11 mouse cellular contexts compared by ENCODE assay signal in the genomic region with DNA sequence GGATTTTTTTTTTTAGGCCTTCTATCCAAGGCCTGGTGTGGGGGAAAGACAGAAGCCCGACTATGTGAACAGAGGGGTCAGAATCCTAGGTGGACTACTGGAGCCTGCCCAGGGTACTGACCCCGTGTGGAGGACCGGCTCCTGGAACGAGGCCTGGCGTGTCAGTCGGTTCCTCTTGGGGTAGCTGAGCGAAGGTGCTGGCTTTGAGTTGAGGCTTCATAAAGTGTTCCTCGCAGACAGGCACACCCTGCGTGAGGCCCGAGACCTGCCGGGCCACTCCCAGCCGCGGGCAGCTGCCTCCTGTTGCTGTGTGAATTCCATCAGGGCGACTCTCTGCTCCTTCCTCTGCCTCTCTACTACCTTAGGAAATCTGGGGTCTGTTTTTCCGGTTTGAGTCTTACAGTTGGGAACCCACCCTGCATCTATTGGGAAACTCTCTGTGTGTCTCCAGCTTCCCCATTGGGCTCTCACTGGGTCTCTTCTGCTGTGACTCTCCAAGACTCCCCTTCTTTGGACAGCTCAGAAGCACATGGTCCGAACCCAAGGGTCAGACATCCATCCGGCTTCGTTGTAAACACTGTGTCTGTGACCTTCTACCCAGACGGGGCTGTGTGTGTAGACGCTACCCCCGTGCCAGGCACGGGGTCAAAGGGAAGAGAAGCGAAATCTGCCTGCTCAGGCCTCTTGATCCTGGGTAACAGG. TPM values are rescaled to one million over a fixed set of nuclear protein-coding genes. Genes with fewer than 3 reads are reported as not detected.
DNase-seq lines count a peak whose midpoint lies in the region; ATAC-seq and TF ChIP-seq lines count a peak whose summit lies in the region.
"Had no signal": no experiment of that assay in that cellular context is flagged by ENCODE, and none has a peak within 500 bp of the region (broad histone marks: within the 10 kb centered on the region; RNA-seq: fewer than 3 reads in every experiment).

No protein-coding gene starts in this region.

- no peak overlapping the region for H3K4me3 ChIP-seq in kidney, embryonic 14.5 days (ENCODE audit: low read length)
- no peak overlapping the region for H3K4me3 ChIP-seq in lung, embryonic 15.5 days
- H3K4me3 ChIP-seq in stomach, postnatal 0 days (ENCODE audit: low read depth, low read length), result no peak overlapping the region
- H3K4me3 ChIP-seq in hindbrain, embryonic 14.5 days (replicated peaks; ENCODE audit: low read length), result no peak overlapping the region

- ATAC-seq in kidney, embryonic 14.5 days (ENCODE audit: low FRiP score, low TSS enrichment), result no peak
- no peak for ATAC-seq in lung, embryonic 15.5 days (ENCODE audit: borderline replicate concordance, extremely low read depth, low FRiP score, low TSS enrichment)
- ATAC-seq in stomach, postnatal 0 days (ENCODE audit: low FRiP score, low TSS enrichment), result peak; percentile 56
- no peak for ATAC-seq in hindbrain, embryonic 14.5 days (ENCODE audit: low FRiP score)
- ATAC-seq: forebrain, embryonic 14.5 days had no signal

- TF ChIP-seq EP300 in stomach, postnatal 0 days (optimal IDR thresholded peaks at IDR 0.05), result no peak

- H3K36me3 ChIP-seq in kidney, embryonic 14.5 days (ENCODE audit: control insufficient read depth, insufficient read depth, low read length), result no peaks in the 10 kb centered on the region
- peaks cover 9% of the 10 kb centered on the region; the same call in 1 of the 2 replicates for H3K36me3 ChIP-seq in lung, embryonic 15.5 days
- 0 out of 2 replicates have a peak, but pooled peaks cover 4% of the 10 kb centered on the region for H3K36me3 ChIP-seq in stomach, postnatal 0 days (ENCODE audit: control insufficient read depth, insufficient read depth, low read length)
- no peaks in the 10 kb centered on the region for H3K36me3 ChIP-seq in hindbrain, embryonic 14.5 days (replicated peaks; ENCODE audit: control insufficient read depth, insufficient read depth)

- DNase-seq in urinary bladder, postnatal 14 days (ENCODE audit: low spot score), result peak; percentile 37
- DNase-seq in urinary bladder, postnatal 36 days (ENCODE audit: low spot score in 2 of 2), result no peak
- DNase-seq in stomach, postnatal 0 days (ENCODE audit: low spot score), result peak; percentile 70
- DNase-seq in adrenal gland, adult 2 months, result no peak
- no peak for DNase-seq in cerebellum, postnatal 14 days
- no peak for DNase-seq in hindbrain, embryonic 14.5 days (ENCODE audit: low spot score)
- DNase-seq: cerebellum, adult 2 months; thymus, postnatal 25 days had no signal

- 0 out of 2 replicates have a peak, but pooled peaks cover 8% of the 10 kb centered on the region for H3K4me1 ChIP-seq in kidney, embryonic 14.5 days (ENCODE audit: control insufficient read depth, insufficient read depth, low read length)
- peaks cover 33% of the 10 kb centered on the region for H3K4me1 ChIP-seq in lung, embryonic 15.5 days
- peaks cover 5% of the 10 kb centered on the region; the same call in 1 of the 2 replicates for H3K4me1 ChIP-seq in stomach, postnatal 0 days (replicated peaks; ENCODE audit: control insufficient read depth, insufficient read depth)
- H3K4me1 ChIP-seq in hindbrain, embryonic 14.5 days (replicated peaks; ENCODE audit: control insufficient read depth, insufficient read depth, low read length), result no peaks in the 10 kb centered on the region

- no peaks in the 10 kb centered on the region for H3K27me3 ChIP-seq in kidney, embryonic 14.5 days (ENCODE audit: control insufficient read depth, insufficient read depth, low read length)
- no peaks in the 10 kb centered on the region for H3K27me3 ChIP-seq in lung, embryonic 15.5 days
- no peaks in the 10 kb centered on the region for H3K27me3 ChIP-seq in stomach, postnatal 0 days (ENCODE audit: control insufficient read depth, insufficient read depth, low read length)
- H3K27me3 ChIP-seq in hindbrain, embryonic 14.5 days (ENCODE audit: control insufficient read depth, insufficient read depth, low read length), result no peaks in the 10 kb centered on the region

- no peaks in the 10 kb centered on the region; the same call in 1 of the 2 replicates for H3K9me3 ChIP-seq in kidney, embryonic 14.5 days (ENCODE audit: control insufficient read depth, low read length)
- no peaks in the 10 kb centered on the region for H3K9me3 ChIP-seq in lung, embryonic 15.5 days
- no peaks in the 10 kb centered on the region for H3K9me3 ChIP-seq in stomach, postnatal 0 days (ENCODE audit: control insufficient read depth, low read length)
- no peaks in the 10 kb centered on the region for H3K9me3 ChIP-seq in hindbrain, embryonic 14.5 days (ENCODE audit: control insufficient read depth, low read length)

- 0 out of 2 replicates have a peak overlapping the region, but pooled peaks have one; percentile 30 for H3K27ac ChIP-seq in kidney, embryonic 14.5 days (ENCODE audit: low read depth, low read length)
- H3K27ac ChIP-seq in lung, embryonic 15.5 days, result peak overlapping the region; percentile 49
- H3K27ac ChIP-seq in stomach, postnatal 0 days (replicated peaks), result peak overlapping the region; percentile 81
- no peak overlapping the region for H3K27ac ChIP-seq in hindbrain, embryonic 14.5 days

- no peak for TF ChIP-seq CTCF in stomach, postnatal 0 days (IDR thresholded peaks at IDR 0.05; ENCODE audit: low read depth)

- H3K9ac ChIP-seq in kidney, embryonic 14.5 days (ENCODE audit: low read depth, low read length), result no peak overlapping the region
- no peak overlapping the region for H3K9ac ChIP-seq in lung, embryonic 15.5 days
- H3K9ac ChIP-seq in stomach, postnatal 0 days (ENCODE audit: low read length), result peak overlapping the region; percentile 18; the same call in 1 of the 2 replicates
- H3K9ac ChIP-seq in hindbrain, embryonic 14.5 days, result no peak overlapping the region

- no peak overlapping the region for H3K4me2 ChIP-seq in kidney, embryonic 14.5 days (replicated peaks; ENCODE audit: low read depth, low read length)
- H3K4me2 ChIP-seq in lung, embryonic 15.5 days, result no peak overlapping the region; the same call in 1 of the 2 replicates
- no peak overlapping the region for H3K4me2 ChIP-seq in stomach, postnatal 0 days (replicated peaks; ENCODE audit: low read depth)
- H3K4me2 ChIP-seq in hindbrain, embryonic 14.5 days (replicated peaks), result no peak overlapping the region

- WGBS in kidney, embryonic 14.5 days, result 60% methylated on average over 23 of the region's 23 CpGs
- 48% methylated on average over 23 of the region's 23 CpGs for WGBS in lung, embryonic 15.5 days
- WGBS in stomach, postnatal 0 days, result 41% methylated on average over 23 of the region's 23 CpGs
- 83% methylated on average over 23 of the region's 23 CpGs for WGBS in hindbrain, embryonic 14.5 days

RNA-seq across cellular contexts. Expression of a gene that starts 26.5 kb away (rescaled TPM):
- 0.20 and 0.24 TPM in 2 replicates for polyA plus RNA-seq in kidney, embryonic 14.5 days (2014; fragmentation: Nextera tagmentation; extraction: Ambion mirVana)
- polyA plus RNA-seq in lung, embryonic 15.5 days (2015; fragmentation: Nextera tagmentation; extraction: Ambion mirVana), result 2.0 and 2.2 TPM in 2 replicates
- 0.55 and 0.75 TPM in 2 replicates for polyA plus RNA-seq in stomach, postnatal 0 days (2015; fragmentation: Nextera tagmentation; extraction: Ambion mirVana)
- total RNA-seq in adrenal gland, adult 2 months (2021), result 1 to 10 TPM; 1.0 to 2.0 TPM
- 1.9 and 2.2 TPM in 2 replicates for polyA plus RNA-seq in adrenal gland, adult 2 months (2012; rRNA removed)
- polyA plus RNA-seq in hindbrain, embryonic 14.5 days (2014; fragmentation: Nextera tagmentation; extraction: Ambion mirVana), result 0.33 and 0.39 TPM in 2 replicates

RNA-seq across cellular contexts. Expression of a gene that starts 51.8 kb away (rescaled TPM):
- 6.8 and 10.7 TPM in 2 replicates for polyA plus RNA-seq in kidney, embryonic 14.5 days (2014; fragmentation: Nextera tagmentation; extraction: Ambion mirVana)
- 25.0 and 29.3 TPM in 2 replicates for polyA plus RNA-seq in lung, embryonic 15.5 days (2015; fragmentation: Nextera tagmentation; extraction: Ambion mirVana)
- 11.8 and 12.3 TPM in 2 replicates for polyA plus RNA-seq in stomach, postnatal 0 days (2015; fragmentation: Nextera tagmentation; extraction: Ambion mirVana)
- 100 to 1,000 TPM; 120 to 197 TPM for total RNA-seq in adrenal gland, adult 2 months (2021)
- 146 and 154 TPM in 2 replicates for polyA plus RNA-seq in adrenal gland, adult 2 months (2012; rRNA removed)
- polyA plus RNA-seq in hindbrain, embryonic 14.5 days (2014; fragmentation: Nextera tagmentation; extraction: Ambion mirVana), result 3.1 and 3.2 TPM in 2 replicates

RNA-seq across cellular contexts. Expression of a gene that starts 58.5 kb away (rescaled TPM):
- 0.91 and 2.2 TPM in 2 replicates for polyA plus RNA-seq in kidney, embryonic 14.5 days (2014; fragmentation: Nextera tagmentation; extraction: Ambion mirVana)
- polyA plus RNA-seq in lung, embryonic 15.5 days (2015; fragmentation: Nextera tagmentation; extraction: Ambion mirVana), result 0.54 and 0.65 TPM in 2 replicates
- 0.76 and 0.80 TPM in 2 replicates for polyA plus RNA-seq in stomach, postnatal 0 days (2015; fragmentation: Nextera tagmentation; extraction: Ambion mirVana)
- 1 to 10 TPM in 1 of 2 experiments, under 1 TPM in 1; 0.90 to 9.9 TPM for total RNA-seq in adrenal gland, adult 2 months (2021)
- 8.9 and 10.5 TPM in 2 replicates for polyA plus RNA-seq in adrenal gland, adult 2 months (2012; rRNA removed)
- polyA plus RNA-seq in hindbrain, embryonic 14.5 days (2014; fragmentation: Nextera tagmentation; extraction: Ambion mirVana), result 2.4 and 2.8 TPM in 2 replicates

Comparison
In these comparisons a context has a peak if more than half of its experiments do, and no peak if none do; other contexts are left out.
1. DNase-seq: peak in urinary bladder, postnatal 14 days (single experiment) and stomach, postnatal 0 days (single experiment); none in urinary bladder, postnatal 36 days (0 of 2), adrenal gland, adult 2 months (single experiment), cerebellum, postnatal 14 days (0 of 2) and hindbrain, embryonic 14.5 days (single experiment).